Mouse (Mus musculus): ENCODE measurements at regions not wholly inside any gene's neighbourhood (a gene's known extent, or its start where the extent isn't known, plus 50 kb on each side); places are given as distances from the start of the nearest gene placed in this dataset.

DNA sequence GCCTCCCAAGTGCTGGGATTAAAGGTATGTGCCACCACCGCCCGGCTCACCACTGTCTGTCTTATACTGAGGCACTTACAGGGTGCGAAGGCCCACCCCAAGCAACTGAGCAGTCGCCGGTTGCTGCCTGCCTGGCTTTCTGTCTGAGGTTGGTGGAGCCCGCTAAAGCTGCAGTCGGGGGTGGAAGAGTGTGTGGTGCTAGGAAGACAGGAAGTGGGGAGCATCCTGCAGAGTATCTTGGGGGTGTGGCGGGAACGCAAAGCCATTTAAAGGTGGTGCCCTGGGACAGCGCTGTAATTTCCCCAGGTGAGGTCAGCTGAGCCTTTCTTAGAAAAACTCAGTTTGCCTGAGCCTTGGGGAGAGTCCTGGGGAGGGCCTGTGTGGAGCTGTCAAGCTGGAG, 89.3 kb downstream of the Gadd45g start:
- DNase-seq (ENCODE audit: extremely low read depth, low read depth, low spot score), result no peak
- no peaks in the 10 kb centered on the region for H3K27me3 ChIP-seq (ENCODE audit: control insufficient read depth, insufficient read depth, low read length)
- TF ChIP-seq CTCF (IDR thresholded peaks at IDR 0.05; ENCODE audit: low read depth, low read length) (no peak), POLR2A (IDR thresholded peaks at IDR 0.05; ENCODE audit: extremely low read depth, insufficient read depth, low read length) (no peak)
- no peak overlapping the region for H3K4me3 ChIP-seq (ENCODE audit: insufficient read depth, low read depth, low read length)
- H3K4me1 ChIP-seq (ENCODE audit: control insufficient read depth, insufficient read depth, low read length), result no peaks in the 10 kb centered on the region
- H3K27ac ChIP-seq (replicated peaks; ENCODE audit: insufficient read depth, low read depth, low read length), result no peak overlapping the region
- H3K9ac ChIP-seq (ENCODE audit: low read depth, low read length), result no peak overlapping the region
- no peaks in the 10 kb centered on the region for H3K79me2 ChIP-seq (ENCODE audit: control insufficient read depth, insufficient read depth, low read length)
- WGBS, result 89% methylated on average over 10 of the region's 10 CpGs
- H3K36me3 ChIP-seq (ENCODE audit: control insufficient read depth, insufficient read depth, low read length), result no peaks in the 10 kb centered on the region

DNA sequence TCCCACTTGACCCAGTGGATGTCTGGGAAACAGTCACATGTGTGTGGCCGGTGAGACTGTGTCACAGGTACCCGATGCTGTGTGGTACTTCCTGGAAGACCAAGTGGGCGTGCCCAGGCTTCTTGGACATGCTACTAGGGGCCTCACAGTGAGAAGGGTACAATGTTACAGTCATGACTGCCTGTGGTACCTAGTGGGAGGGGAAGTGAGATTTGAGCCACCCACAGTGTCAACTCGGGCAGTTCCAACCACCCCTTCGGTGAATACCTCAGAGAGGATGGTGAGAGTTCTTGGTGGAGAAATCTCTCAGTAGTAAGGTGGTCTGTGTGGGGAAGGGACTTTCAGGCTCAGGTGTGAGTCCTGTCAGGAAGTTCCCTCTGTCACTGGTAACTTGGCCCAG, 90.0 kb downstream of the Gadd45g start:
- Histone ChIP-seq H3K9ac (ENCODE audit: low read depth, low read length) (no peak overlapping the region), H3K27ac (replicated peaks; ENCODE audit: insufficient read depth, low read depth, low read length) (no peak overlapping the region), H3K4me1 (ENCODE audit: control insufficient read depth, insufficient read depth, low read length) (no peaks in the 10 kb centered on the region), H3K79me2 (ENCODE audit: control insufficient read depth, insufficient read depth, low read length) (no peaks in the 10 kb centered on the region), H3K27me3 (ENCODE audit: control insufficient read depth, insufficient read depth, low read length) (no peaks in the 10 kb centered on the region), H3K4me3 (ENCODE audit: insufficient read depth, low read depth, low read length) (no peak overlapping the region), H3K36me3 (ENCODE audit: control insufficient read depth, insufficient read depth, low read length) (no peaks in the 10 kb centered on the region)
- DNase-seq (ENCODE audit: extremely low read depth, low read depth, low spot score), result no peak
- WGBS, result 90% methylated on average over 5 of the region's 5 CpGs
- TF ChIP-seq POLR2A (IDR thresholded peaks at IDR 0.05; ENCODE audit: extremely low read depth, insufficient read depth, low read length) (no peak), CTCF (IDR thresholded peaks at IDR 0.05; ENCODE audit: low read depth, low read length) (no peak)

DNA sequence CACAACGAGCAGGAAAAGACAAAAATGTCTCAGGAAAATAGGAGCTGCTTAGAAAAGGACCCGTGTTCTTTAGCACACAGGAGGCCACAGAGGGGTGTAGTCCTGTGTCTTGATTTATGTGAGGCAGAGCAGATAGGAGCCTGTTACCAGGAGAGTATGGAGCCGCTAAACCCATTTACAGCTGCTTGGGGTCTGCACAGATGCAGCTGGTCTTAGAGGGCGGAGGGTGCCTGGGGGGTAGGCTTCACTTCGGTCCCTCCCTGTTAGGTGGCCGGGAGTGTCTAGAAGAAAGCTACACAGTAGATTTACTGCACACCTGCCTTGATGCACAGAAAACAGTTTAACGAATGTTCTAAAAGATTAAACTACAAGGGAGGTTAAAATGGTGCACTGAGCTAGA, 91.4 kb downstream of the Gadd45g start:
- Histone ChIP-seq H3K27me3 (ENCODE audit: control insufficient read depth, insufficient read depth, low read length) (no peaks in the 10 kb centered on the region), H3K4me3 (ENCODE audit: insufficient read depth, low read depth, low read length) (no peak overlapping the region), H3K4me1 (ENCODE audit: control insufficient read depth, insufficient read depth, low read length) (no peaks in the 10 kb centered on the region), H3K9ac (ENCODE audit: low read depth, low read length) (no peak overlapping the region), H3K79me2 (ENCODE audit: control insufficient read depth, insufficient read depth, low read length) (no peaks in the 10 kb centered on the region), H3K27ac (replicated peaks; ENCODE audit: insufficient read depth, low read depth, low read length) (no peak overlapping the region), H3K36me3 (ENCODE audit: control insufficient read depth, insufficient read depth, low read length) (no peaks in the 10 kb centered on the region)
- no peak for TF ChIP-seq CTCF (IDR thresholded peaks at IDR 0.05; ENCODE audit: low read depth, low read length)
- no peak for TF ChIP-seq POLR2A (IDR thresholded peaks at IDR 0.05; ENCODE audit: extremely low read depth, insufficient read depth, low read length)
- WGBS, result 84% methylated on average over 7 of the region's 7 CpGs
- DNase-seq (ENCODE audit: extremely low read depth, low read depth, low spot score), result no peak

DNA sequence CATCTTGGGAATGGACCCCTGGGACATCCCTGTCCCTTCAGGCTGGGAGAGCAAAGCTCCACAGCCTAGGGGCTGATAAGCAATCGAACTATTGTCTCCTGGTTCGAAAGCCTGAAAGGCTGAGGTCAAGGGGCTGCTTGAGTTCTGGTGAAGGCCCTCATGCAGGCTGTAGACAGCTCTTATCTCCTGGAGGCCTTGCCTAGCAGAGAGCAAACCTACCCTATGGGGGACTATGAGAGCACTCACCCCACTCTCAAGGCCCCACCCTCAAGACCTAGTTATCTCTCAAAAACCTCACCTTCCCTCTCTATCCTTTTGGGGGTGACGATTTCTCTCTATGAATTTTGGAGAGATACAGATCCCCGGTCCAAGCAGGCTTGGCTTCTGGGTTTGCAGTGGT, 92.8 kb downstream of the Gadd45g start:
- TF ChIP-seq POLR2A (IDR thresholded peaks at IDR 0.05; ENCODE audit: extremely low read depth, insufficient read depth, low read length) (no peak), CTCF (IDR thresholded peaks at IDR 0.05; ENCODE audit: low read depth, low read length) (no peak)
- WGBS, result 76% methylated on average over 4 of the region's 4 CpGs
- no peak overlapping the region for H3K27ac ChIP-seq (replicated peaks; ENCODE audit: insufficient read depth, low read depth, low read length)
- no peak for DNase-seq (ENCODE audit: extremely low read depth, low read depth, low spot score)
- no peaks in the 10 kb centered on the region for H3K4me1 ChIP-seq (ENCODE audit: control insufficient read depth, insufficient read depth, low read length)
- H3K27me3 ChIP-seq (ENCODE audit: control insufficient read depth, insufficient read depth, low read length), result no peaks in the 10 kb centered on the region
- no peaks in the 10 kb centered on the region for H3K79me2 ChIP-seq (ENCODE audit: control insufficient read depth, insufficient read depth, low read length)
- no peak overlapping the region for H3K9ac ChIP-seq (ENCODE audit: low read depth, low read length)
- no peaks in the 10 kb centered on the region for H3K36me3 ChIP-seq (ENCODE audit: control insufficient read depth, insufficient read depth, low read length)
- no peak overlapping the region for H3K4me3 ChIP-seq (ENCODE audit: insufficient read depth, low read depth, low read length)

DNA sequence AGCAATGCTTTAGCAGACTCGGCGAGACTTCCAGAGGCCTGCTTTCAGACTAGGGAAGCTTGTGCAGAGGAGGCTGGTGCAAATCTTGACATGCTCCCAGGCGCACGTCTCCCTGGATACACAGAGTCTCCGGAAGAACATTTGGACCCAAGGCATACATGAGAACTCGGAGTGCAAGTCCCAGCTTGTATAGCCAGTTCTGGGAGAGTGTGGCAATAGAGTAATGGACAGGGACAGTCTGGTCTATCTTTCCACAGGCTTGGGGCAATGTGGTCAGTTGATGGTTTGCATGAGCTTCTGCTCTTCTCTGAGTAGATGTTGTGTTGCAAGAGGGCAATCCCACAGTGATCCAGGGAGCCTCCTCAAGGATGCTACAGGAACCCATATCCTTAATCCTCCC, 93.2 kb downstream of the Gadd45g start:
- Histone ChIP-seq H3K4me1 (ENCODE audit: control insufficient read depth, insufficient read depth, low read length) (no peaks in the 10 kb centered on the region), H3K9ac (ENCODE audit: low read depth, low read length) (no peak overlapping the region), H3K27me3 (ENCODE audit: control insufficient read depth, insufficient read depth, low read length) (no peaks in the 10 kb centered on the region), H3K27ac (replicated peaks; ENCODE audit: insufficient read depth, low read depth, low read length) (no peak overlapping the region), H3K79me2 (ENCODE audit: control insufficient read depth, insufficient read depth, low read length) (no peaks in the 10 kb centered on the region), H3K4me3 (ENCODE audit: insufficient read depth, low read depth, low read length) (no peak overlapping the region), H3K36me3 (ENCODE audit: control insufficient read depth, insufficient read depth, low read length) (no peaks in the 10 kb centered on the region)
- 94% methylated on average over 6 of the region's 6 CpGs for WGBS
- no peak for DNase-seq (ENCODE audit: extremely low read depth, low read depth, low spot score)
- no peak for TF ChIP-seq POLR2A (IDR thresholded peaks at IDR 0.05; ENCODE audit: extremely low read depth, insufficient read depth, low read length)
- no peak for TF ChIP-seq CTCF (IDR thresholded peaks at IDR 0.05; ENCODE audit: low read depth, low read length)

DNA sequence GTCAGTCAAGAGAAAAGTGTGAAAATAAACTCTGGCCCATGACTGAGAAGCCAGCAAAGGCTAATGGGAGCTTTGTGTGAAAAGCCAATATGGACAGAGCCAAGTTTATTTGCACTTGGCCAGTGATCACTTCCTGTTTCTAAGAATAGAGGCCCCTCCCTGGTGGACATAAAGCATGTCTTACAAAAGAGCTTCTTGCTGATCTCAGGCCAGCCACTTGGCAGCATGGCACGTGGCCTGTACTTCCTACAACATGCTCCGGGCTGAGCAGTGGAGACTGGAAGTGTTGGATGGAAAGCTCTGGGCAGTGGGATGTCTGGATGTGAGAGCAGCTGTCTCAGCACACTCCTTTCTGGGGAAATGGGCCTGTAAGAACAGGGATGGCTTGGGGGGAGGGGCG, 99.7 kb downstream of the Gadd45g start:
- no peaks in the 10 kb centered on the region for H3K36me3 ChIP-seq (ENCODE audit: control insufficient read depth, insufficient read depth, low read length)
- no peaks in the 10 kb centered on the region for H3K27me3 ChIP-seq (ENCODE audit: control insufficient read depth, insufficient read depth, low read length)
- no peak overlapping the region for H3K4me3 ChIP-seq (ENCODE audit: insufficient read depth, low read depth, low read length)
- no peaks in the 10 kb centered on the region for H3K79me2 ChIP-seq (ENCODE audit: control insufficient read depth, insufficient read depth, low read length)
- H3K27ac ChIP-seq (replicated peaks; ENCODE audit: insufficient read depth, low read depth, low read length), result no peak overlapping the region
- TF ChIP-seq POLR2A (IDR thresholded peaks at IDR 0.05; ENCODE audit: extremely low read depth, insufficient read depth, low read length) (no peak), CTCF (IDR thresholded peaks at IDR 0.05; ENCODE audit: low read depth, low read length) (no peak)
- DNase-seq (ENCODE audit: extremely low read depth, low read depth, low spot score), result peak; percentile 41
- no peak overlapping the region for H3K9ac ChIP-seq (ENCODE audit: low read depth, low read length)
- WGBS, result 55% methylated on average over 3 of the region's 3 CpGs
- H3K4me1 ChIP-seq (ENCODE audit: control insufficient read depth, insufficient read depth, low read length), result no peaks in the 10 kb centered on the region

All from liver, adult 2 months (tissue).